Mouse (Mus musculus) ovary, postnatal 14 days (tissue): Measurements from ENCODE around the gene Cdh23.

Experiments
- DNase-seq: peaks from one replicate; pipeline ENCODE4 v3.0.0; 2022; ENCODE audit warnings: low spot score

The Cdh23 gene

GRCm38 (mm10) chr10:60706268-60706667 lies 10.0 kb upstream of the Cdh23 start:
- DNase-seq: no peak

DNA sequence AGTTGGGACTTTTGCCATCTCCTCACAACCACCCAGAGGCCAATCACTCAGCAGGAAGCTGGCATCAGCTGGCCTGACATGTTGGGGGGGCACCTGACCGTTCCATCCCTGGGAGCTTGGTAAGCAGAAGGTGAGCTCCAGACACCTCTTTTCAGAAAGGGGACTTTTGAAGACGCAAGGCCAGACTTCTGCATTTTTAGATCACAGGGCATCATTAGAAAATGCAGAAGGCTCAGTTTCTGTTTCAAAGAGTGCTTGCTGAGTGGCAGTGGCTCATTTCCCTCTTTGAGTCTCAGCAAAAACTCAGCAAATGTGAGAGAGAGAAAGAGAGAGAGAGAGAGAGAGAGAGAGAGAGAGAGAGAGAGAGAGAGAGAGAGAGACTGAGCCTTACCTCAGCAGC lies 8.8 kb upstream of the Cdh23 start:
- DNase-seq: no peak

DNA sequence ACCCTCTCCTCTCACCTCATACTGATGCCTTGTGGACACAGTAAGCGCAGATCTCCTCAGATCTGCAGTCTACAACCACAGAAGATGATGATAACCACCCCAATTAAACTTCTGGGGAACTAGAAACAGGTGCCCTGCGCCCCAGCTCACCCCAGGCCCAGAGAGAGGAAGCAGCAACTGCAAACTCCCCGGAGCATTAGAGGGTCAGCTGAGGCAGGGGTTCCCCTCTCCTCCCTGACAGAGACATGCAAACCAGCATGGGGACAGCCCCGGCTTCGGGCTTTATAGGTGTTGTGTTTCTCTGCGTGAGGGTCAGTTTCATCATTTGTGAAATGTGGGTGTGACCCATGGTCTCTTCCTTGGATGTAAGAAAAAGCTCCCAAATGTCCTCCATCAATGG lies 1.5 kb upstream of the Cdh23 start:
- no peak for DNase-seq

DNA sequence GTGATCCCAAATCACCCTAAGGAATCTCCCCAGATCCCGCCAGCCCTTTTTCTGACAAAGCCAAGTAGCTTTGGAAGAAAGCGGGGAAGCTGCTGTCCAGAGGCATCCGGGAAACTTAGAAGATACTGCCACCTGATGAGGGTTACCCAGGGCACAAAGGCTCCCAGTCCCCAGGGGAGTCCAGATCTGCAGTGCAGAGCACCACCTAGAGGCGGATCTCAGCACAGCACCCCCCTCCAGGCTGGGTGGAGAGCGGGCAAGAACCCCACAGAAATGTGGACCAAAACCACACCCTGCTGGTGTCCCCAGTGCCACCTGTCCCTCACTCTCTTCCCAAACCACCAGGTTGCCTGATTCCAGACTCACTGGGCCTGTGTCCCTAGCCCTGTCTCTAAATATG lies 685 bp upstream of the Cdh23 start:
- DNase-seq: peak; percentile 58

- no peak for DNase-seq
Measured at GRCm38 (mm10) chr10:60691671-60692390, 4.5 kb downstream of the Cdh23 start.

DNA sequence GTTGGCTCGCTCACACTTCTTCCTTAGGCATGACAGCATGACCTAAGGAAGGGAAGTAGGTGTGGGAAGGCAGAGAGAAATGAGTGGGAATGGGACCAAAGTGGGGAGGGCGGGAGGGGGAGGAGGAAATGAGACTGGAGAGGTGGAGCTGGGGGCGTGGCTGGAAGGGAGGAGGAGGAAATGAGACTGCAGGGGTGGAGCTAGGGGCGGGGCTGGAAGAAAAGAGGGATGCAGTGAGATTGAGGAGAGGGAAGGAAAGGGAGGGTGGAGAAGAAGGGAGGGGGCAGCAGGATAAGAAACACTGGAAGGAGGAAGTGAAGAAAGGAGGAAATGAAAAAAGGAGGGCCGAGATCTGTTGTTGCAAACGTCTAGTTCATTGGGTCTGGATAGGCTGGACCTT lies 5.3 kb downstream of the Cdh23 start:
- no peak for DNase-seq

DNA sequence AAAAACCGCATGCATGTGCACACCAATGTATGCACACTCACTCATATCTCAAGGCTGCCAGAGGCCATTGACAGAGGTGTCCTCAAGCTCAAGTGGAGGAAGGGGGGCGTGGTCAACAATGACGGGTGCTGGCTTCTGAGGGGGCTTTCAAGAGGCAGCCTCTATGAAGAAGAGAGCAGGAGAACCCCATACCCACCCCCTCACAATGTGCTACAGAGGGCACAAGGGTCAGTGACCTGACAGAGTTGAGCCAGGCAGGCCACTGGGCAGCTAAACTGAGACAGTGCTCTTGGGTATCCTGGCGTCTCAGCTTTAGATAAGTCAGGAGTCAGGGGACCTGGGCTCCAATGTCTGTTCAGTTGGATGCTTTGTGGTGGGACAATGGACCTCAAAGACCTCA lies 6.9 kb downstream of the Cdh23 start:
- no peak for DNase-seq

DNA sequence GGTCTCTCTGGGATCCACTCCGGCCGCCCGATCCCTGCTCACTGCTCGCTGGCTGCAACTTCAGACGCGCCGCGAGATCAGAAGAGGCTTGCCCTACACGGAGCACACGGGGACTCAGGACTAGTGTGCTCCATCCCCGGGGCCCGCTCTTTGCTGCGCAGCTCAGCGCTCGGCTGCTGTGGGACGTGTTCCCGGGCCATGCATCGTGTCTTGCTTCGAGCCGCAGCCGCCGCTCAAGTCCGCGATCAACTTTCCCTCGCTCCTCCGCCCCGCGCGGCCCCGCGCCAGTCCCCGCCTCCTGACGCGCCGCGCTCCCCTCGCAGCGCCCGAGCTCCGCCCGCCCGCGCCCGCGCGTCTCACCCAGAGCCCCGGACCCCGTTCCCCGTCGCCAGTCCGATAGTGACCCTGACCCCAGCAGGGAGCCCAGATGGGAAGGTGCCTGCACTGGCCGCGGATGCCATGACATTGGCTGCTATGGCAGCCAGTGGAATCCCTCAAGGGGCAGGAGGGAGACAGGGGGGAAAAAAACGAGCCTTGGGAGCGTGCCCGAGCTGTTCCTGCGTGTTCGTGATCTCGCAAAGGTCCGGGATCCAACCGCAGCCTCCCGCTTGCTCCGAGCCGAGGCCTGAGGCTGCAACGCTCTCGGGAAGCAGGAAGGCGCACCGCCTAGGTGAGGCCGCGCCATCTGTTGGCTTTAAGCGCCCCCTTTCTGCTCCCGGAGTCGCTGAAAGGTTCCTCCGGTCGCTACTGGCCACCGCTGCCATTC lies 9.1 kb downstream of the Cdh23 start:
- DNase-seq: peak; percentile 29

GRCm38 (mm10) chr10:60686641-60686975 lies 9.7 kb downstream of the Cdh23 start:
- no peak for DNase-seq

- no peak for DNase-seq
Measured at GRCm38 (mm10) chr10:60685764-60686640, 10.3 kb downstream of the Cdh23 start.

DNA sequence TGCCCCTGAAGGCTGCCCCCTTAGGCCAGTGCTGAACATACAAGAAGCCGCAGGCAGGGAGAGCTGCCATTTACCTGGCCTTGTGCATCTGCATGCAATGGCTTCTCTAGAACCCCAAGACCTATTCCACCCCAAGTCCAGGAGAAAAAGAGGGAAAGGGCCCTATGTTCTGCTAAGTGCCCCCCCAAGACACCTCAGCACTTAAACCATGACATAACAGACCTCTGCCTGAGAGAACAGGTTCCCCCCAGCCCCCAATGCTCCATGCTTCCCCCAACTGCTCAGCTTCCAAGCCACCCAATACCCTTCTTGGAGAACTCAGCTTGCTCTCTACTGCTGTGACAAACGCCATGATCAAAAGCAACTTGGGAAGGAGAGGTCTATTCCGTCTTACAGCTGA lies 17.4 kb downstream of the Cdh23 start:
- no peak for DNase-seq

DNA sequence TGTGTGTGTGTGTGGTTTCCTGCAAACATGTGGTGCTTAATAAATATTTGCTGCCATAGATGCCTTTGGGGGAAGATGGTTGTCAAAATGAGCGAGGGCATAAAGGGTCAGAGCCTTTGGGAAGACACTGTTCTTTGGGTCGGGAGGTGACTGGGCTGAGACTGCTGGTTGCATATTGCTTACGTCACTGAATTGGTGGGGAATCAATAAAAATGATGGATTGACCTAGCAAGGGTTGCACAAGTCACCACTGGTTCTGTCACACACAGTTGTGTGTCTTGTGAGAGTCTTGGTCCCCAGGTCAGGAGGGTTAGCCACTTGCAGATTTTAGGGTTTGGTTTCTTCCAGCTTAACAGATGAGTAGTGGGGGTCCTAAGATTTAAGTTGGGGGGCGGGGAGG lies 19.0 kb downstream of the Cdh23 start:
- DNase-seq: no peak

DNA sequence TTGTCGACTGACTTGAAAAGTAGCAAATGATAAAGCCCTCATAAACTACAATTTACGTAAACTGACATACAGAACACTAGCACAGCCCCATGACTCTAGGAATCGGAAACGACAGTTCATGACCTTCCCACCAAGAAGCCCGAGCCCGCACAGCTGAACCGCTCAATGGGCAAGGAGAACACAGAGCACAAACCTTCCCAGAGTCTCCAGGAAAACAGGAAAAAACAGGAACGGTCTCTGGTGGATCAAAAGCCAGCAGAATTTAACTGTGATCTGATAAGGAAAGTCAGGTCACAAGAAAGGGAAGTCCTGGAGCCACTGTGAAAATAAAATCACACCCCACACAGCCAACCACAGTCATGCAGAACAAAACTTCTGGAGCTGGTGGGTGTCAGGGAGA lies 26.1 kb downstream of the Cdh23 start:
- DNase-seq: no peak

- no peak for DNase-seq
Measured at GRCm38 (mm10) chr10:60668591-60668990, 27.7 kb downstream of the Cdh23 start.

- no peak for DNase-seq
Measured at GRCm38 (mm10) chr10:60660986-60661385, 35.3 kb downstream of the Cdh23 start.

DNA sequence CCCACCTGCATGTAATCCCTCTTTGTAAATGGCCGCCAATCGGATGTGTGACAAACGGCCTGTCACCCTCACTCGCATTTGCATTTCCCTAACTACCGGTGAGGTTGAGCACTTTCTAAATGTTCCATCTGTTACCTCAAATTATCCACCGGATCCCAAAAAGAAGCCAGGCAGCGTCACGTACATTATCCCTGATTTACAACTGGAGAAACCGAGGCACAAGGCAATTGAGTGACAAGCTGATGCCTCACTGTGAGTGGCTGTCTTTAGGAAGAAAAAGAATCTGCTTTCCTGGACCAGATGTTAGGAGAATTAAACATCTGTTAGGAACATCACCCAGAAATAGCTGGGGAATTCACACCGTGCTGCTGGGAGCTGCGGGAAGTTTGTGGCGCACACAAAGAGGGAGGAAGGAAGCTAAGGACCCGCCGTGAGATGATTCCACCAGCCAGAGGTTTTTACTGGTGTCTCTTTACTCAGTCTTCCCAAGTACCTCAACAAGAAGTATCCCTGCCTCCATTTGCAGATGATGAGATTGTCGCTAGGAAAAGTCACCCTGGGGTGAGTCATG lies 36.8 kb downstream of the Cdh23 start:
- no peak for DNase-seq

- DNase-seq: no peak
Measured at GRCm38 (mm10) chr10:60658176-60658575, 38.1 kb downstream of the Cdh23 start.

GRCm38 (mm10) chr10:60653675-60654074 lies 42.6 kb downstream of the Cdh23 start:
- DNase-seq: no peak

DNA sequence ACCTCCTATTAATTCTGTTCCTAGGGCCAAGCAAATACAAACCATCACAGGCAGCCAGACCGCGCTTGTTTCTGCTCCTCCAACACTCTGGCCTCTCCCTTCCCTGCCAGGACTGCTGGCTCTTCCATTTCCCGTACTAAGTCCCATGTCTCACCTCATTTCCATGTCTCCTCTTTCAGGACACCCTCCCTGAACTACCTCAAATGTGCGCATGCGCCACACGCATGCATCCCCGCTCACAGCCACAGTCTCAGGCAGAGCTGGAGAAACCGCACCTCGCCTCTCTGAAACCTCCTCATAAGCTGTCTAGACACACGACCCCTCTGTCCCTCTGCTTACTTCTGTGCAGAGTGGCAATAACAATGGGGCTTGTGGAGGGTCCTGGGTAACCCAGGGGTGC lies 43.2 kb downstream of the Cdh23 start:
- DNase-seq: no peak

GRCm38 (mm10) chr10:60644079-60644641 lies 52.1 kb downstream of the Cdh23 start:
- no peak for DNase-seq

DNA sequence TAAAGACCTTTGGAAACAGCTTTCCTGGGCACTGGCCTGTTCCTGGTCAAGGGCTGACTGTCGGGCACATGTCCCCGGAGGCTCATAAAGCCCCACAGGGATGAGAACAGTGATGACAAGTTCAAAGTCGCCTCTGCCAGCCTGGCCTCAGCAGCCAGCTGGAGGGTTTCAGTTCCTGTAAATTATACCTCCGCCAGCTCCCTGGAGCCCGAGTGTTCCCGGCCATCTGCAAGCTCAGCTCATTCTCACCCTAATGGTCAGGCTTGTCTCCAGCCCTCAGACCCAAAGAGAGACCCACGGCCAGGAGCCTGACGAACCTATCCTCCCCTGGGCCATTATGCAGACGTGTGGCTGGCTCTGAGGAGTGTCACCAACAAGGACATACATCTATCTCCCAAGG lies 57.0 kb downstream of the Cdh23 start:
- no peak for DNase-seq
